Mouse (Mus musculus): ENCODE measurements at regions not wholly inside any gene's neighbourhood (a gene's known extent, or its start where the extent isn't known, plus 50 kb on each side); places are given as distances from the start of the nearest gene placed in this dataset.

- ATAC-seq (no peak), DNase-seq (ENCODE audit: low read depth, low spot score) (no peak)
- no peaks in the 10 kb centered on the region for H3K27me3 ChIP-seq
- CTCF ChIA-PET: interaction anchor here (0.7 kb wide), 1 partner anchor 278 kb away, joined by 3 read pairs; no protein-coding TSS in a partner anchor
- in situ Hi-C loops (cut with MboI; ENCODE audit: low pct_unique_long_range_greater_than_20kb): no loop called here
- POLR2A ChIA-PET: no interaction called here
- no peak for TF ChIP-seq CTCF (IDR thresholded peaks at IDR 0.05)
Measured at GRCm38 (mm10) chr7:79201246-79201645, 52.4 kb upstream of the Mfge8 start.

GRCm38 (mm10) chr7:79202336-79202735, 53.5 kb upstream of the Mfge8 start:
- POLR2A ChIA-PET: no interaction called here
- CTCF ChIA-PET: no interaction called here
- ATAC-seq (no peak), DNase-seq (ENCODE audit: low read depth, low spot score) (no peak)
- in situ Hi-C loops (cut with MboI; ENCODE audit: low pct_unique_long_range_greater_than_20kb): no loop called here
- H3K27me3 ChIP-seq: no peaks in the 10 kb centered on the region
- no peak for TF ChIP-seq CTCF (IDR thresholded peaks at IDR 0.05)

- no peaks in the 10 kb centered on the region for H3K27me3 ChIP-seq
- TF ChIP-seq CTCF (IDR thresholded peaks at IDR 0.05): no peak
- DNase-seq (ENCODE audit: low read depth, low spot score) (no peak), ATAC-seq (no peak)
- in situ Hi-C loops (cut with MboI; ENCODE audit: low pct_unique_long_range_greater_than_20kb): no loop called here
- ChIA-PET CTCF (interaction anchor here (1.4 kb wide), 1 partner anchor 25 kb away, joined by 3 read pairs; no protein-coding TSS in a partner anchor), POLR2A (no interaction called here)
Measured at GRCm38 (mm10) chr7:79203481-79203880, 54.6 kb upstream of the Mfge8 start.

GRCm38 (mm10) chr7:79207140-79207539, 58.3 kb upstream of the Mfge8 start:
- CTCF ChIA-PET: no interaction called here
- DNase-seq (ENCODE audit: low read depth, low spot score): no peak
- no peak for ATAC-seq
- no peak for TF ChIP-seq CTCF (IDR thresholded peaks at IDR 0.05)
- POLR2A ChIA-PET: no interaction called here
- H3K27me3 ChIP-seq: no peaks in the 10 kb centered on the region
- in situ Hi-C loops (cut with MboI; ENCODE audit: low pct_unique_long_range_greater_than_20kb): no loop called here

GRCm38 (mm10) chr7:79210376-79211215, 61.7 kb upstream of the Mfge8 start:
- in situ Hi-C loops (cut with MboI; ENCODE audit: low pct_unique_long_range_greater_than_20kb): no loop called here
- TF ChIP-seq CTCF (IDR thresholded peaks at IDR 0.05): no peak
- H3K27me3 ChIP-seq: no peaks in the 10 kb centered on the region
- CTCF ChIA-PET: no interaction called here
- ATAC-seq: no peak
- POLR2A ChIA-PET: no interaction called here
- no peak for DNase-seq (ENCODE audit: low read depth, low spot score)

- in situ Hi-C loops (cut with MboI; ENCODE audit: low pct_unique_long_range_greater_than_20kb): no loop called here
- H3K27me3 ChIP-seq: no peaks in the 10 kb centered on the region
- DNase-seq (ENCODE audit: low read depth, low spot score) (no peak), ATAC-seq (no peak)
- no peak for TF ChIP-seq CTCF (IDR thresholded peaks at IDR 0.05)
- CTCF ChIA-PET: no interaction called here
- POLR2A ChIA-PET: no interaction called here
Measured at GRCm38 (mm10) chr7:79211287-79211976, 61.6 kb upstream of the Abhd2 start.

GRCm38 (mm10) chr7:79212231-79212630, 60.8 kb upstream of the Abhd2 start:
- no peak for ATAC-seq
- no peak for TF ChIP-seq CTCF (IDR thresholded peaks at IDR 0.05)
- in situ Hi-C loops (cut with MboI; ENCODE audit: low pct_unique_long_range_greater_than_20kb): no loop called here
- ChIA-PET POLR2A (no interaction called here), CTCF (no interaction called here)
- DNase-seq (ENCODE audit: low read depth, low spot score): no peak
- H3K27me3 ChIP-seq: no peaks in the 10 kb centered on the region

GRCm38 (mm10) chr7:79215001-79215400, 58.0 kb upstream of the Abhd2 start:
- ChIA-PET CTCF (no interaction called here), POLR2A (no interaction called here)
- DNase-seq (ENCODE audit: low read depth, low spot score) (no peak), ATAC-seq (no peak)
- H3K27me3 ChIP-seq: no peaks in the 10 kb centered on the region
- TF ChIP-seq CTCF (IDR thresholded peaks at IDR 0.05): no peak
- in situ Hi-C loops (cut with MboI; ENCODE audit: low pct_unique_long_range_greater_than_20kb): loop anchor here (5.0 kb wide), 1 partner anchor 63 kb away; no protein-coding TSS in a partner anchor

- no peak for TF ChIP-seq CTCF (IDR thresholded peaks at IDR 0.05)
- ChIA-PET POLR2A (no interaction called here), CTCF (no interaction called here)
- H3K27me3 ChIP-seq: no peaks in the 10 kb centered on the region
- DNase-seq (ENCODE audit: low read depth, low spot score) (no peak), ATAC-seq (no peak)
- in situ Hi-C loops (cut with MboI; ENCODE audit: low pct_unique_long_range_greater_than_20kb): loop anchor here (5.0 kb wide), 1 partner anchor 65 kb away; no protein-coding TSS in a partner anchor
Measured at GRCm38 (mm10) chr7:79217232-79217631, 55.8 kb upstream of the Abhd2 start.

GRCm38 (mm10) chr7:79222626-79223335, 50.2 kb upstream of the Abhd2 start:
- no peak for TF ChIP-seq CTCF (IDR thresholded peaks at IDR 0.05)
- POLR2A ChIA-PET: no interaction called here
- no peak for DNase-seq (ENCODE audit: low read depth, low spot score)
- in situ Hi-C loops (cut with MboI; ENCODE audit: low pct_unique_long_range_greater_than_20kb): no loop called here
- H3K27me3 ChIP-seq: no peaks in the 10 kb centered on the region
- no peak for ATAC-seq
- CTCF ChIA-PET: interaction anchor here (1.1 kb wide), 1 partner anchor 82 kb away, joined by 3 read pairs; no protein-coding TSS in a partner anchor
